Comparison of ENCODE assay signal across 8 mouse cellular contexts in the genomic region with DNA sequence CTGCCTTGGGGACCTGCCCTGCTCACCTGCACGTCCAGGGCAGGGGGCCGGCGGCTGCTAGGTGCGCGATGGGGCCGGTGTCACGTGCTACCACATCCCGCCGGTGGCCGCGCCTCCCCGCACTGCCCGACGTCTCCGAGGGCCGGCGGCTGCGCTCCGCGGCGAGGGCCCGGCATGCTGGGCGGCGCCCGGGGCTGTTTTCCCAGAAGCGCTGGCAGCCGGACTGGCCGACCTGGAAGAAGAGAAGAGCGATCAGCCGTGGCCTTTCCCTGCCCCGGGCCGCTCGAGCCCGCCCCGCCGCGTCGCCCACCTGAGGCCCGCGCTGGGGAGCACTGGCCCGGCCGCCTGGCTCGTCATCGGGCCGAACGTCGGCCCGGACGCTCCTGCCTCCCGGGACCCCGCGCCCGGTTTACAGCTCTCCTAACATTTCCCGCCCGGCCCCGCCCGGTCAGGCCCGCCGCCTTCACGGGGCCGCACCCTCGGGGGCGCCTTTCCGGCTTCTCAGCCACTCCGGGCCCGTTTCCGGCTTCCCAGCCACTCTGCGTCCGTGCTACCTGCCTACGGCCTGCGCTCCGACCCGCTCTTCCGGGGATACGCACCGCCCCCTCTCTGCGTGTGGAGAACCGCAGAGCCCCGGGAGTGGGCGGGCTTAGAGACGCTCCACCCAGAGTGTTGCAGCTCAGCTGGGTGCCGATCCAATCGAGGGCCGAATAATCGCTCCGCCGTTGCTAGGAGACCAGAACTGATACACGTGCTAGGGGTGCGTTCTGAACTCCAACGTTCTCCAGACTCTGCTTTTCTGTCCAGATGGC. TPM values are rescaled to one million over a fixed set of nuclear protein-coding genes. Genes with fewer than 3 reads are reported as not detected.
DNase-seq lines count a peak whose midpoint lies in the region; ATAC-seq lines count a peak whose summit lies in the region.

TSS of gene Prdm4 (minus strand) at position 645 of the 812 bp plus-strand sequence.

- H3K4me3 ChIP-seq in lung, embryonic 16.5 days (ENCODE audit: low read length), result peak within 1 kb of the TSS; percentile 90

- H3K4me1 ChIP-seq in lung, embryonic 16.5 days (replicated peaks; ENCODE audit: control insufficient read depth, insufficient read depth, low read length), result peaks cover 9% of the 10 kb centered on the region

- H3K36me3 ChIP-seq in lung, embryonic 16.5 days (ENCODE audit: control insufficient read depth, insufficient read depth, low read length), result peaks cover 13% of the 10 kb centered on the region

- peak within 1 kb of the TSS; percentile 86 for H3K27ac ChIP-seq in lung, embryonic 16.5 days (ENCODE audit: low read length)

- under 1% methylated on average over 88 of the region's 90 CpGs for WGBS in lung, embryonic 16.5 days

- H3K9ac ChIP-seq in lung, embryonic 16.5 days (ENCODE audit: low read length), result peak within 1 kb of the TSS; percentile 89

- H3K4me2 ChIP-seq in lung, embryonic 16.5 days (ENCODE audit: low read depth, low read length), result peak within 1 kb of the TSS; percentile 83

- no peaks in the 10 kb centered on the region for H3K9me3 ChIP-seq in lung, embryonic 16.5 days (ENCODE audit: control insufficient read depth, low read length)

- DNase-seq in MEL-GATA-1-ER (ENCODE audit: extremely low read depth, low read depth), result peak; percentile 93
- peak; percentile 93 for DNase-seq in cerebellum, adult 8-10 months
- DNase-seq in forelimb bud, embryonic 11.5 days (ENCODE audit: low read depth, low spot score), result peak; percentile 98
- peak; percentile 93 for DNase-seq in layer of hippocampus, adult 9-10 months (ENCODE audit: low spot score)
- peak; percentile 85 for DNase-seq in ovary, postnatal 10 days (ENCODE audit: low spot score)
- peak; percentile 93 to 95 for DNase-seq in thymus, postnatal 10 days (ENCODE audit: low spot score in 2 of 2)

- no peaks in the 10 kb centered on the region for H3K27me3 ChIP-seq in lung, embryonic 16.5 days (ENCODE audit: control insufficient read depth, insufficient read depth, low read depth, low read length)

- ATAC-seq in hematopoietic stem cell, adult 5-6 weeks (replicated peaks in 1 of 2; ENCODE audit: insufficient read depth in 1 of 2, low FRiP score in 2 of 2, low TSS enrichment in 1 of 2, low read depth in 1 of 2, poor library complexity in 2 of 2, severe bottlenecking in 2 of 2), result peak; percentile 99
- peak; percentile 100 for ATAC-seq in lung, embryonic 16.5 days (ENCODE audit: low read depth)

RNA-seq across cellular contexts. Expression of gene Prdm4, which starts in this region (rescaled TPM):
- total RNA-seq in hematopoietic stem cell, adult 5-6 weeks (2017), result 59.1 and 71.1 TPM in 2 replicates
- polyA plus RNA-seq in lung, embryonic 16.5 days (2015; fragmentation: Nextera tagmentation; extraction: Ambion mirVana), result 11.1 and 11.5 TPM in 2 replicates

Comparison
In these comparisons a context has a peak if more than half of its experiments do, and no peak if none do; other contexts are left out.
1. Peak in every context shown above with its lines: DNase-seq, ATAC-seq, H3K4me3 ChIP-seq and H3K27ac ChIP-seq.